Mouse (Mus musculus) layer of hippocampus, adult 18-20 months (tissue): ENCODE results near the gene Wdr24. TPM values are rescaled to one million over a fixed set of nuclear protein-coding genes. Genes with fewer than 3 reads are reported as not detected.
"Not testable (repeated sequence)": the region's sequence is repeated elsewhere in the genome, so short reads cannot be mapped to it uniquely, and the experiment has no call there.

Source experiments
- DNase-seq, 2 experiments: peaks; one replicate each; pipeline ENCODE4 v3.0.0; 2022; ENCODE audit warnings: low spot score in 2 of 2
- total RNA-seq, 2 experiments: library from RNA; stranded (reverse); gene quantifications; 2 replicates each; pipeline ENCODE4 v1.2.3; 2021

Wdr24 gene
- total RNA-seq, 2 experiments from 2014 or later: 22.6 to 26.4 TPM

GRCm38 (mm10) chr17:25844396-25844901, 21.0 kb downstream of the Wdr24 start, which contains the start of gene Rhot2:
Gene Rhot2 (minus strand): TSS chr17:25844851.
- peak; percentile 94 to 96 for DNase-seq

GRCm38 (mm10) chr17:25860229-25860628, 36.8 kb downstream of the Wdr24 start:
- no peak for DNase-seq

GRCm38 (mm10) chr17:25860832-25861703, 37.6 kb downstream of the Wdr24 start, which contains the start of gene Wdr90:
Gene Wdr90 (minus strand): TSS chr17:25861501.
- DNase-seq: peak; percentile 93 to 96

GRCm38 (mm10) chr17:25861704-25862612, 38.5 kb downstream of the Wdr24 start:
- DNase-seq: no peak

- DNase-seq: no peak
Observed at GRCm38 (mm10) chr17:25863681-25864080, 40.3 kb downstream of the Wdr24 start.

GRCm38 (mm10) chr17:25864311-25864710, 40.9 kb downstream of the Wdr24 start:
- DNase-seq: no peak

- DNase-seq: no peak
Observed at GRCm38 (mm10) chr17:25865288-25865687, 41.9 kb downstream of the Wdr24 start.

GRCm38 (mm10) chr17:25866172-25866571, 42.7 kb downstream of the Wdr24 start:
- no peak for DNase-seq

- no peak for DNase-seq
Observed at GRCm38 (mm10) chr17:25867509-25867835, 44.0 kb downstream of the Wdr24 start.

GRCm38 (mm10) chr17:25867836-25868600, 44.6 kb downstream of the Wdr24 start:
- no peak for DNase-seq

- DNase-seq: peak; percentile 79 to 86
Observed at GRCm38 (mm10) chr17:25868601-25869191, 45.3 kb downstream of the Wdr24 start, which contains the start of gene Mcrip2. Gene Mcrip2 (minus strand): TSS chr17:25868764.

- no peak for DNase-seq
Observed at GRCm38 (mm10) chr17:25869498-25869897, 46.1 kb downstream of the Wdr24 start.

- DNase-seq: no peak
Observed at GRCm38 (mm10) chr17:25869954-25870353, 46.5 kb downstream of the Wdr24 start.

- DNase-seq: not testable (repeated sequence)
Observed at GRCm38 (mm10) chr17:25871566-25871965, 48.1 kb downstream of the Wdr24 start.

GRCm38 (mm10) chr17:25872676-25873075, 49.2 kb downstream of the Wdr24 start:
- no peak for DNase-seq

GRCm38 (mm10) chr17:25873405-25874147, 50.1 kb downstream of the Wdr24 start:
- no peak for DNase-seq

GRCm38 (mm10) chr17:25874148-25874720, 50.8 kb downstream of the Wdr24 start:
- no peak for DNase-seq

GRCm38 (mm10) chr17:25874721-25875170, 51.3 kb downstream of the Wdr24 start, which contains the start of gene Mettl26:
Gene Mettl26 (plus strand): TSS chr17:25875074.
- peak; percentile 95 to 99 for DNase-seq
